Mouse (Mus musculus): ENCODE measurements around the gene Pigk. TPM values are rescaled to one million over a fixed set of nuclear protein-coding genes. Genes with fewer than 3 reads are reported as not detected.

Gene Pigk
- total RNA-seq, 2 experiments from 2014 or later: 23.4 to 29.8 TPM

GRCm38 (mm10) chr3:152923530-152923929 is 209.6 kb downstream of the Pigk start:
- no peak for DNase-seq (ENCODE audit: low spot score)
- intact Hi-C loops (cut with DNase I): no loop called here

- intact Hi-C loops (cut with DNase I): no loop called here
- DNase-seq (ENCODE audit: low spot score): no peak
Observed at GRCm38 (mm10) chr3:152925364-152925763, 211.5 kb downstream of the Pigk start.

- no peak for DNase-seq (ENCODE audit: low spot score)
- intact Hi-C loops (cut with DNase I): no loop called here
Observed at GRCm38 (mm10) chr3:152926166-152926565, 212.3 kb downstream of the Pigk start.

GRCm38 (mm10) chr3:152928287-152928975 is 214.5 kb downstream of the Pigk start:
- no peak for DNase-seq (ENCODE audit: low spot score)
- intact Hi-C loops (cut with DNase I): no loop called here

GRCm38 (mm10) chr3:152929256-152929787 is 215.4 kb downstream of the Pigk start:
- DNase-seq (ENCODE audit: low spot score): no peak
- intact Hi-C loops (cut with DNase I): no loop called here

- intact Hi-C loops (cut with DNase I): no loop called here
- no peak for DNase-seq (ENCODE audit: low spot score)
Observed at GRCm38 (mm10) chr3:152929788-152930281, 215.9 kb downstream of the Pigk start.

GRCm38 (mm10) chr3:152931354-152931753 is 217.5 kb downstream of the Pigk start:
- DNase-seq (ENCODE audit: low spot score): no peak
- intact Hi-C loops (cut with DNase I): no loop called here

GRCm38 (mm10) chr3:152932096-152932495 is 218.2 kb downstream of the Pigk start:
- intact Hi-C loops (cut with DNase I): no loop called here
- no peak for DNase-seq (ENCODE audit: low spot score)

- intact Hi-C loops (cut with DNase I): no loop called here
- DNase-seq (ENCODE audit: low spot score): no peak
Observed at GRCm38 (mm10) chr3:152932544-152932943, 218.6 kb downstream of the Pigk start.

- intact Hi-C loops (cut with DNase I): no loop called here
- DNase-seq (ENCODE audit: low spot score): no peak
Observed at GRCm38 (mm10) chr3:152933737-152934136, 219.8 kb downstream of the Pigk start.

GRCm38 (mm10) chr3:152936313-152936712 is 222.4 kb downstream of the Pigk start:
- intact Hi-C loops (cut with DNase I): no loop called here
- no peak for DNase-seq (ENCODE audit: low spot score)

- intact Hi-C loops (cut with DNase I): no loop called here
- DNase-seq (ENCODE audit: low spot score): no peak
Observed at GRCm38 (mm10) chr3:152941671-152942070, 227.8 kb downstream of the Pigk start.

GRCm38 (mm10) chr3:152942985-152943384 is 229.1 kb downstream of the Pigk start:
- intact Hi-C loops (cut with DNase I): no loop called here
- DNase-seq (ENCODE audit: low spot score): no peak

GRCm38 (mm10) chr3:152944766-152945165 is 230.9 kb downstream of the Pigk start:
- intact Hi-C loops (cut with DNase I): no loop called here

GRCm38 (mm10) chr3:152947031-152947640 is 233.2 kb downstream of the Pigk start:
- DNase-seq (ENCODE audit: low spot score): no peak
- intact Hi-C loops (cut with DNase I): no loop called here

More at GRCm38 (mm10) chr3:152944766-152945165, 230.9 kb downstream of the Pigk start:
- peak; percentile 3 for DNase-seq (ENCODE audit: low spot score)

- intact Hi-C loops (cut with DNase I): no loop called here
- DNase-seq (ENCODE audit: low spot score): no peak
Observed at GRCm38 (mm10) chr3:152948556-152948955, 234.7 kb downstream of the Pigk start.

GRCm38 (mm10) chr3:152949233-152949777 is 235.4 kb downstream of the Pigk start:
- intact Hi-C loops (cut with DNase I): no loop called here
- no peak for DNase-seq (ENCODE audit: low spot score)

GRCm38 (mm10) chr3:152950299-152950698 is 236.4 kb downstream of the Pigk start:
- intact Hi-C loops (cut with DNase I): loop anchor here (10.0 kb wide), 1 partner anchor 165 kb away; no protein-coding TSS in a partner anchor
- no peak for DNase-seq (ENCODE audit: low spot score)

- intact Hi-C loops (cut with DNase I): loop anchor here (10.0 kb wide), 1 partner anchor 166 kb away; no protein-coding TSS in a partner anchor
- DNase-seq (ENCODE audit: low spot score): no peak
Observed at GRCm38 (mm10) chr3:152950914-152951313, 237.0 kb downstream of the Pigk start.

GRCm38 (mm10) chr3:152951634-152952545 is 238.0 kb downstream of the Pigk start:
- intact Hi-C loops (cut with DNase I): loop anchor here (10.0 kb wide), 1 partner anchor 167 kb away; no protein-coding TSS in a partner anchor

More at GRCm38 (mm10) chr3:152951634-152952545, 238.0 kb downstream of the Pigk start:
- DNase-seq (ENCODE audit: low spot score): no peak
